Mouse (Mus musculus) heart, postnatal 0 days (tissue): ENCODE data around the gene Inpp5b.

Experiments
- CTCF ChIP-seq: IDR thresholded peaks from 2 replicates; pipeline ENCODE4 v1.5.1; 2016; ENCODE audit warnings: antibody characterized with exemption, control low read depth, low read depth
- EP300 ChIP-seq: IDR thresholded peaks from 2 replicates; pipeline ENCODE4 v1.6.1; 2016; ENCODE audit warnings: antibody characterized with exemption, low read depth

DNA sequence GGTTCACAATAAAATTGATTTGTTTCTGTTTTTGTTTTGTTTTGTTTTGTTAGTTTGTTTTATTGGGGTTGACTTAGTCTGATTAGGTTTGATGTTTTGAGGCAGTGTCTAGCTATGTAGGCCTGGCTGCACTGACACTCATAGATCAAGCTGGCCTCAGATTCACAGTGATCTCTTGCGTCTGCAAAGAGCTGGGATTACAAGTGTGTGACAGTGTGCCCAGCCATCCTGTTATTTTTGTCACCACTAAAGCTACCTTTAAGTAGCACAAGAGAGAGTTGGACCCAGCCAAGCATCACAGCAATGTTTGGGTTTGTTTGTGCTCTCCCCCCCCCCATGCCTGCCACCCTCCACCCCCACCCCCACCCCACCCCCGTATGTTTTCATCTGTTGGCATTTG lies 47.1 kb upstream of the Inpp5b start:
- TF ChIP-seq CTCF (no peak), EP300 (no peak)
